Mouse (Mus musculus): ENCODE results near the gene Syt8.

The Syt8 gene

DNA sequence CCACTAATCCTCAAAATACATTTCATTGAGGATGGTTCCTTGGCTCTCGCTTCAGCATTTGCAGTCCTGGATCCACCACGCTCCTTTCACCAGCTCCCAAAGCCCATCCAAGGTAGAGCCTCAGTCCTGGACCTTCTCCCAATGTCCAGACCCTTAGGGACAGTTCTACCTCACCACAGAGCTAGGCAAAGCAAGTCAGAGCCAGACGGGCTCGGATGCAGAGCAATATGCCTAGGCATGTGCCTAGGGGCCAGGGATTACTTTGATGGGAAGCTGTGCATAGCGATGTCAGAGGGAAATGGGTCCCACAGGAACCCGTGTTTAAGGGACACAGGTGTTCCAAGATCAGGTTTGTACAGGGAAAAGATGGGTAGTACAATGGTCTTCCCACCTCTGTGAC is 10.7 kb downstream of the Syt8 start:
- DNase-seq (ENCODE audit: low read depth, low spot score), result no peak

DNA sequence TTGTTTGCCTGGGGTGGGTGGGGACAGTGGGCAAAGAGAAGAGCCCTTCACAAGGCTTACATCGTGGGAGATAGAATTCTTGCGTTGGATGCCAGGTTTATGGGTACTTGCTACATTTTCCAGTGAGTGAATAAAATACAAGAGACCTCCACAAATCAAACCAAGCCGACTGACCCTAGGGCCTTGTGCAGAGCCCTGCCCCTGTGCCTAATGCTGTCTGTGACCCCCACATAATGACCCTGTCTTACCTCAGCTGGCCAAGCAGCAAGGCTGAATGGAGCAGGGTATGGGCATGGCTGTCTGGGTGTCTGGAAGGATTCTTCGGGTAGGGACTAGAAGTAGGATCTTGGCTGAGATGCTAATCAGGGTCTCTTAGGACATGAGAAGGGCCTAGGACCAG is 11.6 kb downstream of the Syt8 start:
- no peak for DNase-seq (ENCODE audit: low read depth, low spot score)

DNA sequence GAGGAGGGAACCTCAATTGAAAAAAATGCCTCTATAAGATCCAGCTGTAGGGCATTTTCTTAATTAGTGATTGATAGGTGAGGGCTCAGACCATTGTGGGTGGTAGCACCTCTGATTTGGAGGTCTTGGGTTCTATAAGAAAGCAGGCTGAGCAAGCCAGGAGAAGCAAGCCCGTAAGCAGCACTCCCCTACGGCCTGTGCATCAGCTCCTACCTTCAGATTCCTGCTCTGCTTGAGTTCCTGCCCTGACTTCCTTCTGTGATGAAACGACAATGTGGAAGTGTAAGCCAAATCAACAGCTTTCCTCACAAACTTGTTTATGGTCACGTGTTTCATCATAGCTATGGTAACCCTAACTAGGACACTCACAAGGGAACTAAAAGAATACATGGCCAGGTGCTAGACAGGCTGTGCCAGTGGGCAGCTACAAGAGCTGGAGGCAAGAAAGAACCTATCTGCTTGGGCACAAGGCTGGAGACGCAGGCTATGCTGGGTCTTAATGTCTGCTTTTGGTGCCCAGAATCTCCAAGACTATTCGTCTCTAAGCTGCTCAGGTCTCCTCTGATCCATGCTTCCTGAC is 14.5 kb downstream of the Syt8 start:
- DNase-seq (ENCODE audit: low read depth, low spot score), result no peak

DNA sequence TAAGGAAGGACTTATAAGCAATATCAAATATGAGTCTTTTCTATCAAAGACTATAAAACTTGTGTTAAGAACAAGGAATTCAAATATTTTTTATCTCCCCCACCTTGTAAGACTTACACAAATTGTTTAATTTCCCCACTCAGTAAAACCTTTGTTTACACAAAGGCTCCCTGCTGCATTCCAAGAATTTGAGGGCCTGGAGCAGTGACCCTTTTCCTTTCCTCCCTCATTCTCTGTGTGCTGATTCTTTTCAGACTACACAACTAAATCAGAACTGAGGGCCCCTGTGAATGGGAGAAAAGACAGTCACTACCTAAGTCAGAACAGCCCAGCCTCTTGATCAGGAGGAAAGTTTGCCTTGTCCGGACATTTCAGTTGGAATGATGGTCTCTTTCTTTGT is 20.1 kb downstream of the Syt8 start:
- no peak for DNase-seq (ENCODE audit: low read depth, low spot score)

DNA sequence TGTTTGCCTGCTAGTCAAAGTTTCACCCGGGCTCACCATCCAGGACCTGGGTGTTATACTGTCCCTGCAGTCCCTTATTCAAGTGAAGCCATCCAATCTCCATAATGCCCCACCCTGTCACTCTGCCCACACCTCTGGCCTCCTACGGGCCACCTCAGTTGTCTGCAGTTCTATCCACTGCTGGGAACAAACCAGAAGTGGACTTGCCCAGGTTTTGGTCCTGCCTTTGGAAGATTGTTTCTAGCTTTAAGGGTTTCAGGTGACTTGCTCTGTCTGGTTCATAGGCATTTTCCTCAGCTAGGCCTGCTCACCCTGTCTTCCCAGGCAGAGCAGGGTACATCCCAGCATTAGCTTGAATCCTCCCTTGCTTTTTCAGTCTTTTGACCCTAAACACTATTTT is 20.6 kb downstream of the Syt8 start:
- DNase-seq (ENCODE audit: low read depth, low spot score), result no peak

DNA sequence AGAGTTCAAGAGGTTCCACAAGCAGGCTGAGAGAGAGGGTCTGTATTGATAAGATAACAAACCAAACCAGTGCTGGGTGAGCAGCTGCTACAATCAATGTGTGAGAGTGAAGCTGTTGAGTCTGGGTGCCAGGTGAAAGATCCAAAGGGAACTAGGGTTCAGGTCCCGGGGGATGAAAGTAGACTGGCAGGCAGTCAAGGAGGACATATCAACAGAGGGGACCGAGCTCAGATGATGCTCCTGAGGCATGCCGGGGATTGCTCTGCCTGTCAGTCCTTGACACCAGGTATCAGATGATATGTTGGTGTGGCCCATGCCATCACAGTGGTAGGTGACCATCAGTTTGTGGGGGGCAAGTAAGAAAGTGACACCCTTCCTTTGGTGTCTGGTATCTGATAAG is 22.2 kb downstream of the Syt8 start:
- DNase-seq (ENCODE audit: low read depth, low spot score), result no peak

DNA sequence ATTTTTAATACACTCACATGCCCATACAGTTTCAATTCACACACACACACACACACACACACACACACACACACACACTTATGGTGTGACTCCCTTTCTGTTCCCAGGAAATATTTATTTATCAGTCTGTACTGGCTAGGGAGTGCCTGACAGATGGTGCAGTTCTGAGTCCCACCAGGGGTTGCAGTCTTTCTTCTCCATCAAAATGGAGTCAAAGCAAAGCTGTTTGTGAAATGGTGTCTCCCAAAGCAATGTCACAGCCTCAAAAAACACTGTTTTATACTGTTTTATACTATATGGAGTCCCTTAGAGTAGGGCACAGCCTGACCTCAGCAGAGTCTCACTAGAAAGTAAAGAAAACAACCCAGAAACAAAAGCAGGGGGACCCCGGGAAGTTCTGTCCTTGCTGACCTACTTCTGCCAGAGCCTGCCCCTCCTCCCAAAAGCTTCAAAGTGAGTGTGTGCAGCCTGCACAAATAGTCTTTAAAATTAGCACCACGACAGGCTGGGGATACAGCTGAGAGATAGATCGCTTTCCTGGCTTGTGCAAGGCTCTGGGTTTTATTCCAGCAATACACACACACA is 22.7 kb downstream of the Syt8 start:
- no peak for DNase-seq (ENCODE audit: low read depth, low spot score)

DNA sequence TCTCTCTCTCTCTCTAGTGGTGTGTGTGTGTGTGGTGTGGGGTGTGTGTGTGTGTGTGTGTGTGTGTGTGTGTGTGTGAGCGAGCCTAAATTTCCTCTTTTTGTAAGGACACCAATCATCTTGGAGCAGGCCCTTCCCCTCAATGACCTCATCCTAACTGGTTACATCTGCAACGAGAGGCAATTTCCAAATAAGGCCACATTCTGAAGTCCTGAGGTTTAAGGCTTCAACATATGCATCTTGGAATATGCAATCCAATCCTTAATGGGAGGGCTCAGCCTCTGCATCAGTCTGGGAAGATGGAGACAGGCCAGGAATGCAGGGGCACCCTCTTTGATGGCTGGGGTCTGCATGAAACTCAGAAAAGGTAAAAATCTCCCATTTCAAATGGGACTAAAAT is 23.4 kb downstream of the Syt8 start:
- DNase-seq (ENCODE audit: low read depth, low spot score), result no peak

DNA sequence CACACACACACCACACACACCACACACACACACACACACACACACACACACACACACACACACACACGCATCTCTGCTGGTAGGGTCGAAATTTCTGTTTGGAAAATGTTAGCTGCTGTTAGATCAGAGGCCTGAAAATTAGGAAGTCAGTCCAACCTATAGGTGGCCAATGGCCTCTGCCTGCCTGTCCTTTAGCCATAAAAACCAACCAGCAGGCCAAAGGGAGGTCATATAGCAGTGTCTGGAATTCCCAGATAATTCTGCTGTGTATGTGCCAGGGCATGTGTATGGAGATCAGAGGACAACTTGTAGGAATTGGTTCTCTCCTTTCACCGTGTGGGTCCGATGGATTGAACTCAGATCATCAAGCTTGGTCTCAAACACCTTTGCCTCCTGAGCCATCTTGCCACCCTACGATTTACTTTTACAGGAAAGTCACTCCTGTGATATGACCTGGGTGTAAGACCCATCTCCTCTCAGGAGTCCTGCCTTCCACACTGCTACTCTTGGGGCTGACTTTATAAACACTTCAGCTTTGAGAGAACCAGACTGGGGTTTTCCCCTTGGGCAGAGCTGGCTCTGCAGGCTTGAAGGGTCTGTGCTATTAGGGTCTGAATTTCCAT is 24.1 kb downstream of the Syt8 start:
- no peak for DNase-seq (ENCODE audit: low read depth, low spot score)

DNA sequence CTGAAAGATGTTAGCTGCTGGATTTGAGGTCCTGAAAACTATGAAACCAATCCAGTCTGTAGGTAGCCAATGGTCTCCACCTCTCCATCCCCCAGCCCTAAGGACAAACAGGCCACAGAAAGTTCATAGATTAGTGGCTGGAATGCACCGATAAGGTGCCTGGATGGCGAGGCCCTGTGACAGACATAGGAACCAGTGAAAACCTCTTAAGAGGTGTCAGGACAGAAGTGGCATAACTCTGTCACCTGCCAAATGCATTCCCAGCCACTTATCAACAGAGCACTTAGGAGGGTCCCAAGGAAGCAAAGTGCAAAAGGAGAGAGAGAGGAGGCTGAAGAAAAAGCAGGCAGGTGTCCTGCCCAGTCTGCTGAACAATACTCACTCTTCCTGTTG is 24.6 kb downstream of the Syt8 start:
- no peak for DNase-seq (ENCODE audit: low read depth, low spot score)

DNA sequence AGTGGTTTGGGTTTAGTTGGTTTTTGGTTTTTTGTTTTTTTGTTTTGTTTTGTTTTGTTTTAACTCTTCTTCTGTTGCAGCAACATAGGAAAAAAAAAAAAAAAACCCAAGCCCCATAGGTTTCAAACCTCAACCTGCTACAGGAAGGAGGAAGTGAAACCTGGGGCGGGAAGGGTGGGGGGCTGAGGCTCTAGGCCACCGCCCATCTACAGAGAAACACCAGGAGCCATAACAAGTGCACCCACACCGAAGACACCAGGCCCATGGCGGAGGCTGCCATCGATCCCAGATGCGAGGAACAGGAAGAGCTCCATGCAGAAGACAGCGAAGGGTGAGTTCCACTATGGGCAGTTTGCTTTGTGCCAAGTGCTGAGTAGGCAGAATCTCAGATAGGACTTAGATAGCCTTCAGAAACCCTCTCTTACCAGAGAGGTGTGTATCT is 26.0 kb downstream of the Syt8 start, which contains the start of gene Lsp1:
TSS of gene Lsp1 (plus strand) at position 174 of the 442 bp plus-strand sequence.
- no peak for DNase-seq (ENCODE audit: low read depth, low spot score)

DNA sequence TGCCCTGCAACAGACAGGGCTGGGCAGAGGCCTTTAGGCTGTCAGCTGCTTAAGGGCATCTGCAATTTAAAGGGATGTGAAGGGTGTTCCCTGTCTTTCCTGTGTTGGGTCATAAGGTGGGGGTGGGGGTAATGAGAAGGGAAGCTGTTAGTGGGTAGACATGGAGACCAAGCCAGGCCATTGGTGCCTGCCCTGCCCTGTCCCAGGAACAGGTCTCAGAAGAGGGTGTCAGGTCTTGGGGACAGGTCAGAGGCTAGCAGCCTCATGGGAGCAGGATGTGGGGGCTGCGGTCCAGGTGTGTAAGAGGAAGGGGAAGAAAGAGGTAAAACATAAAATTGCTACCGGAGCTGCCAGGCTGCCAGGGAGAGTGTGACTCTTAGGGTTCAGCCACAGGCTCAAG is 26.8 kb downstream of the Syt8 start:
- no peak for DNase-seq (ENCODE audit: low read depth, low spot score)

DNA sequence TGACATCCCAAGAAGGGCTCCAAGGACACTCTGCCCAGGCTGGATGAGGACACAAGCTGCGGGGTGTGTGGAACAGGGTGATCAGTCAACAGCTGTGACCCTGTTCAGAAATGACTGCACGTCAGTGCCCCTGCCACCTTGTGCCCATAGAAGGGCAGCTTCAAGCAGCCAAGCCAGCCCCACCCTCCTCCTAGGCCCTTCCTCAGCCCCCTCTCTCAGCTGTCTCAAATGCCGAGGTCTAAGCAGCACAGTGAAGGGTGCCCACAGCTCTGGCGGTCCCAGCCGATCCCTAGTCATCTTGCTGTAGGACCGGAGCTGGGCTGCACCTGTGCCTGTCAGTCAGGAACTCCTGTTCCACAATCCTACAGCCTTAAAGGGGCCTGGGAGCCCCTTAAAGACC is 27.5 kb downstream of the Syt8 start:
- no peak for DNase-seq (ENCODE audit: low read depth, low spot score)

DNA sequence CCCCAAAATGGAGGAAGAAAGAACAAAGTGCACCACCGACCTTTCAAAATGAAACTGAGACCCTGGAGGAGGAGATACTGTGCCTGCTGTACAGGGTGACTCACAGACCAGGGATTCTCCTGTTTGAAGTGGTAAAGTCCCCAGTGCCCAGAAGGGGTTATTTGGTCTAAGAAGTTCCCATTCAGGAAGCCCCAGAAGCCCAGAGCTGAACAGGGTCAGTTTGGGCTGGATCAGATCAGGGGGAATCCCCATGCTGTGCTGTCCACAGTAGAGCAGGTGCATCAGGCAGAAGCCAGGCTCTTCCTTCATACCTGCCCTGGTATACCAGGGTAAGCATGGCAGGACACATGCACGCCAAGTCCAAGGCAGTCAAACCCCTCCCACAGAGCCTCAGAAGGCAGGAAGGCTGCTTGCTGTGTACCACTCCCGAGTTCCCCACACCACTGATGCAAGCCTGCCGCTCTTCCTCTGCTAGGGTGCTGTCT is 28.0 kb downstream of the Syt8 start:
- no peak for DNase-seq (ENCODE audit: low read depth, low spot score)

DNA sequence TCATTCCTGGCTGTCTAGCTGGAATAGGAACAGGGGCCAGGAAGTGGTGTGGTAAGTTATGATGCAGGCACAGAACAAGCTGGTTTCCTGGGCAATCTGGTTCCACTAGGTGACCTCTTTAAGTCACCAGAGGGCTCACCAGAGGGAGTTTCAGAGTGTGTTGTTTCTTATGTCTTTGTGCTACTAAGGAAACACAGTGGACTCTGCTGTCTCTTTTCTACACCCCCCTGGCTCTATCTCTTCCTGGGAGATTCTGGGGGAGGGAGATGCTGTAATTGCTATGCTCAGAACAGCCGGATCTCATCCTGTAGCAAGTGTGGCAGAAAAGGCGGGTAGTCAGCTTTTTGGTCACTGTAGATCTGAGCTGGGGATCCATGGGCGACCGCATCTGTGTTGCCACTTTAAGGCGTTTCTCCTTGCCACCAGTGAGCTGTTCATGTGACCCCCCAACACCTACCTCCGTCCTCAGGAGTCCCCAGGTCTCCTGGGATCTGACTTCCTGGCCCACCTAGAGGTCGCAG is 35.6 kb downstream of the Syt8 start:
- no peak for DNase-seq (ENCODE audit: low read depth, low spot score)

DNA sequence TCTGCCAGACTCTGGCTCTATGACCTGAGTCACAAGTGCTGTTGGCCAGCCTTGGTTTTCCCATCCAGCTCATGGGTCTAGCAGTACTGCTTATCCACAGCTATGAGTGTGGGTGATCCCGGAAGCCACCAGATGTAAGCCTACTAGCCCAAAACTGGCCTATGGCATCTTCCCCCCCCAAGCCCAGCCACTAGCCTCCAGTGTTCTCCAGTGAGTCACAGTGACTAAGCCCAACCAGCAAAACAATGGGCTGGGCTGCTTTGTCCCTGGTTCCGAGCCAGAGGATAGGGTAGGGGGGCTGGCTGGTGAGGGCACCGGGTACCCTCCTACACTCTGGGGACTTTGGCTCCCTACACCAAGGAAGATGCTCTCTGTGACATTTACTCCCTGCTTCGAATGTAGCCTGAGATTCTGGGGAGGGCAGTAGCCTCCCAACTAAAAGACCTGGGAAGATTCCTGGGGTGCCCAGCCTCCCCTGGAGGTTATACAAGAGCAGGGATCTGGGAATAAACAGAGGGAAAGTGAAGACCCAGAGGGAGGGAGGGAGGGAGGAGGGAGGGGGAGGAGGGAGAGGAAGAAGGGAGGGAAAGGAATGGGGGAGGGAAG is 36.3 kb downstream of the Syt8 start:
- no peak for DNase-seq (ENCODE audit: low read depth, low spot score)

DNA sequence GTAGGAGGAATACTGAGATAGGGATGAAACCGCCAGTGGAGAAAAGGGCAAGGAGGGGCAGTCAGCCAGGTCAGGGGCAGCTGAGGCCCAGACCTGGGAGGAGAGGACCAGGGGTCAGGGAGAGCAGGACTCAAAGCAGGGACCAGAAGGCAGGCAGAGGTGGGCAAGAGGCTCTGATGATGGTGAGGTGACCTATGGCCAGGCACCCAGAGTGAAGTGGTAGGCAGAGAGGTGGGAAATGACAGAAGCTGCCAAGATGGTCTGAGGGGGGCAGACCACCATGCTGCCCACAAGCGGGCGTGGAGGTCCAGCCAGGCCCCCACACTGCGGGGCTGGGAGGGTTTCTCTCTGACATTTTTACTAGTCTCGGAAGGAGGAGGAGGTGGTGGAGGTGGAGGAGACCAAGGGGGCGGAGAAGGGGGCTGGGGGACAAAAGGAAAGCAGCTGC is 36.8 kb downstream of the Syt8 start:
- DNase-seq (ENCODE audit: low read depth, low spot score), result no peak

DNA sequence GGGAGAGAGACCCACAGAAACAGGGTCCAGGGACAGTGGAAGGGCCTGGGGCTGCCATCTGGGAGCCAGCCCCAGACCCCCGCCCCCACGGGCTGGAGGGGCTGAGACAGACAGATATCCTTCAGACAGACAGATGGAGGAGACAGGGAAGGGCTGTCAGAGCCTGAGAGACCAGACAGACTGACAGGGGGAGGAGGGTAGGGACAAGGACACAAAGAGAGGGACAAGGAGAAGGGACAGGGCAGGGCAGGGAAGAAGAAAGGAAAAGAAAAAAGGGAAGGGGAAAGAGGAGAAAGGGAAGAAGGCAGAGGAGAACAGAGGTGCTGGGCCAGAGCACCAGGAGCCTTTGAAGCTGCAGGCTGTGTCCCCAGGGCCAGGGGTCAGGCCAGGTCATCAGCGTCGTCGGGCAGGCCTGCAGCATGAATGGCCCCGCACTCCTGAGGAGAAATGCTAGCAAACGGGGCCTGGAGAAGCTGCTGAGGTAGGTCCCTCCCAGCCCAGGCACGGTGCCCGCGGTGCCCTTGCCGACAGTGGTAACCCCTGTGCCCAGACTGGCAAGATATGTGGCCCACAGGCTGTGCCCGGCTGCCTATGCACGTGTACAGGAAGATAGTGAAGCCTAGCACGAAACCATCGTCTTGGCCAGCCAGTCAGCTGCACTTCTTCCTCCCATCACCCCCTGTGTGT is 37.4 kb downstream of the Syt8 start:
- DNase-seq (ENCODE audit: low read depth, low spot score), result no peak

DNA sequence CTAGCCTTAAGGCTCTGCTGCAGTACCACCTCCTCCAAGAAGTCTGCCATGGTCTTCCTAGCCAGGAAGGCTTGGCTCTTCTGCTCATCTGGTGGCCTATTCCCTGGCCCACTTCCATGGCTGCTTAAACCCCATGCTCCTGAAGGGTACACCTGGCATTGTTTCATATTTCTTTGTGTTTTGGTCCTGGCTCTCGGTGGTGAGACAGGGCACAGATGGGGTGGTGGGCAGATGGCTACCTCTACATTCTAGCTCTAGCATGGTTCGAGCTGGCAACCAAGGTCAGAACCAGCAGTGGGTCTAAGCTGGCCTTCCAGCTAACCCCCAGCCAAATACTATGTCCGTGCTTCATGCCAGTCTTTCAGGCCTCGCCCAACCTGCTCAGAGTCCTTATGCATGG is 38.3 kb downstream of the Syt8 start:
- DNase-seq (ENCODE audit: low read depth, low spot score), result no peak

DNA sequence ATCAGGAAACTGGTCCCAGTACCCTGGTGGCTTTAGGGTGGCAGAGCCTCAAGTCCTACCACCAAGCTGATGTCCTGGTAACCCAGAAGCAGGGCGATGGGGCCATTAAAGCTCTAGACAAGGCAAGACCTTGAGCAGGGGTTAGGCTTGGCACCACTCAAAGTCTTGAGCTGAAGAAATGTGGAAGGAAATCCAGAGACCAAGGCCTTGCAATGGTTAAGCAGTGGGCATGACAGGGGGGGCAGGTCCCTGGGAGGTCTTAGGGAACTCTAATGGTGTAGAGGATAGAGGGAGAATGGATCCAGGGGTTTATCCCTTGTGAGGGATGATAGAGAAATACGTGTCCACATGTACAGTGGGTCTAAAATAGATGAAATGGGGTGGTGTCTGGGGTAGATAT is 38.8 kb downstream of the Syt8 start:
- no peak for DNase-seq (ENCODE audit: low read depth, low spot score)

DNA sequence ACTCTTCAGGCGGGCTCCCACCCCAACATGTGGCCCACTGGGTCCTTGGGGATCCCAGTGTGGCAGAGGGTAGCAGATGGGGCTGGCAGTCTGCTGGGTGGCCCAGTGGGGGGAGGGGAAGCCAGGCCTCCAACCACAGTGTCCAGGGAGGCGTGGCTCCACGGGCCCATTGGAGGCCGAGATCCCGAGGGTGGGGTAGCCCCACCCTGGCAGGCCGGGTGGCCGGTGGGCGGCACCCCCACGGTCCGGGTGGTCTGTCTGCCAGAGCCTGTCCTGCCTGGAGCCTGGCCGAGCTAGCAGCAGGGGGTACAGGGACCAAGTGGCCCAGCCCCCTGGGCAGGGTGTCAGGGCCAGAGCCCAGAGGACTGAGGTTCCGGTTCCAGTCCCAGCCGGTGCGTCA is 40.1 kb downstream of the Syt8 start:
- no peak for DNase-seq (ENCODE audit: low read depth, low spot score)

DNA sequence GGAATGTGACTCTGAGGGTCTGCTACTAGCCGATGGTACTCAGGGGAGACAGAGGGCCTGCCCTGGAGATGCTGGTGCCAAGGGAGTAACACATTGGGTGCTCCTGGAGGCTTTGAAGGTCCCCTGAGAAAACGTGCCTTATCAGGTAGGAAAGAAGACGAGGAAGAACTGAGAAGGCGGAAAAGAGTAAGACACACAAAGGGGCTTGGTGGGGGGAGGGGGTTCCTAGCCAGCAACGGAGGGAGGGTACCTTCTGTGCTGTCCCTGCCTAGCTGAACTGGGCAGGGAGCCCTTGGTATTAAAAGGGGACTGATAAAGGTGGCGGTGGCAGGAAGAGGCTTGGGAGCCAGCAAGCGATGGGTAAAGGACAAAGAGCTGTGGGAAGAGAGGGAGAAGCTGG is 41.0 kb downstream of the Syt8 start:
- DNase-seq (ENCODE audit: low read depth, low spot score), result no peak
